Mouse (Mus musculus) limb, embryonic 13.5 days (tissue): ENCODE results near the gene Cysrt1. TPM values are rescaled to one million over a fixed set of nuclear protein-coding genes. Genes with fewer than 3 reads are reported as not detected.

Experiments
- ATAC-seq: fragments of 200-750 bp; cut with Nextera tagmentation; 2 replicates; pipeline ENCODE4 v1.8.0; 2017; ENCODE audit warnings: low read depth, moderate number of reproducible peaks, moderate TSS enrichment; ENCODE audit not compliant: low FRiP score
- H3K27ac ChIP-seq: fragments of 300-500 bp; sonication (generic); 2 replicates; pipeline ENCODE4 v1.5.1; 2015; ENCODE audit warnings: inconsistent platforms, mild to moderate bottlenecking, moderate library complexity
- H3K27me3 ChIP-seq: fragments of 300-500 bp; sonication (generic); 2 replicates; pipeline ENCODE4 v1.6.1; 2015; ENCODE audit warnings: mild to moderate bottlenecking, inconsistent platforms
- H3K36me3 ChIP-seq: fragments of 300-500 bp; sonication (generic); 2 replicates; pipeline ENCODE4 v1.6.1; 2015; ENCODE audit warnings: inconsistent platforms, mild to moderate bottlenecking, moderate library complexity
- H3K4me1 ChIP-seq: fragments of 300-500 bp; sonication (generic); 2 replicates; pipeline ENCODE4 v1.6.1; 2015; ENCODE audit warnings: inconsistent platforms
- H3K4me2 ChIP-seq: fragments of 300-500 bp; sonication (generic); replicated peaks from 2 replicates; pipeline ENCODE4 v1.6.1; 2015; ENCODE audit warnings: inconsistent platforms, mild to moderate bottlenecking, moderate library complexity
- H3K4me3 ChIP-seq: fragments of 300-500 bp; sonication (generic); 2 replicates; pipeline ENCODE4 v1.5.1; 2015; ENCODE audit warnings: moderate library complexity, mild to moderate bottlenecking, inconsistent platforms
- H3K9ac ChIP-seq: fragments of 300-500 bp; sonication (generic); 2 replicates; pipeline ENCODE4 v1.6.1; 2015; ENCODE audit warnings: mild to moderate bottlenecking, inconsistent platforms
- H3K9me3 ChIP-seq: fragments of 300-500 bp; sonication (generic); 2 replicates; pipeline ENCODE4 v1.6.1; 2016; ENCODE audit warnings: inconsistent platforms
- WGBS: fragments of 180-500 bp; shearing (Covaris S2); methylation state at CpG from one replicate; pipeline ENCODE4 v1.1.7; 2015; 5-methylcytosine and 5-hydroxymethylcytosine counted together
- polyA plus RNA-seq: library from polyadenylated mRNA; unstranded; fragments of >200 nt; fragmentation: Nextera tagmentation; extraction: Ambion mirVana; gene quantifications from 2 replicates; pipeline ENCODE4 v1.2.1, GENCODE M21; 2015

The Cysrt1 gene
- polyA plus RNA-seq, 1 experiment from 2014 or later, result not detected

DNA sequence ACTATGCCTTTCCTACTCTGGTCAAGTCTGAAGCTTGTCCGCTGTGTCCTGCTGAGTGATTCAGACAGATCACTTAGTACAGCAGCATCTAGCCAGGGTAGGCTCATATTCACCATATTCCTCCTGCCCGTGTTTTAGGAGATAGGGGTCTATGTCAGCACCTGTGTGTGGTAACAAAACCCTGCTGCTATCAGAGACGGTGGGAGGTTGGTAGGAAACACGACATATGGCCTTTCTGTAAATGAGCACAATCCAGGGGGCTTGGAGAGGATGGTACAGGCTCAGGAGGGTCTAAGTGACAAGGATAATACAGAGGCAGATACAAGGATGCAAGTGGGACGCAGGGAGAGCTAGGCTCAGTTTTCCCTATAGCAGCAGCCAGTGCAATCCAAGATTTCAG lies 12.7 kb downstream of the Cysrt1 start:
- Histone ChIP-seq H3K4me3 (no peak overlapping the region), H3K4me1 (peaks cover 10% of the 10 kb centered on the region), H3K4me2 (no peak overlapping the region), H3K27ac (no peak overlapping the region), H3K36me3 (no peaks in the 10 kb centered on the region), H3K9ac (no peak overlapping the region), H3K9me3 (no peaks in the 10 kb centered on the region), H3K27me3 (peaks cover 33% of the 10 kb centered on the region; the same call in 1 of the 2 replicates)
- no peak for ATAC-seq
- 81% methylated on average over 5 of the region's 5 CpGs for WGBS

GRCm38 (mm10) chr2:25228995-25229530 lies 13.2 kb downstream of the Cysrt1 start:
- no peak for ATAC-seq
- Histone ChIP-seq H3K36me3 (no peaks in the 10 kb centered on the region), H3K27me3 (peaks cover 30% of the 10 kb centered on the region; the same call in 1 of the 2 replicates), H3K4me1 (peaks cover 10% of the 10 kb centered on the region), H3K4me2 (peak overlapping the region; percentile 40), H3K4me3 (no peak overlapping the region), H3K9me3 (no peaks in the 10 kb centered on the region), H3K27ac (no peak overlapping the region), H3K9ac (peak overlapping the region; percentile 31; the same call in 1 of the 2 replicates)
- 67% methylated on average over 6 of the region's 6 CpGs for WGBS

- ATAC-seq, result no peak
- 2% methylated on average over 7 of the region's 7 CpGs for WGBS
- Histone ChIP-seq H3K4me3 (no peak overlapping the region), H3K4me2 (peak overlapping the region; percentile 40), H3K9ac (no peak overlapping the region), H3K27ac (no peak overlapping the region), H3K36me3 (no peaks in the 10 kb centered on the region), H3K9me3 (no peaks in the 10 kb centered on the region), H3K27me3 (peaks cover 26% of the 10 kb centered on the region; the same call in 1 of the 2 replicates), H3K4me1 (peaks cover 14% of the 10 kb centered on the region)
These were observed 13.8 kb downstream of the Cysrt1 start for GRCm38 (mm10) chr2:25228431-25228889.

- H3K27ac ChIP-seq, result no peak overlapping the region
- no peak overlapping the region for H3K9ac ChIP-seq
- 84% methylated on average over 4 of the region's 4 CpGs for WGBS
- H3K4me1 ChIP-seq, result peaks cover 18% of the 10 kb centered on the region
- H3K36me3 ChIP-seq, result peaks cover 3% of the 10 kb centered on the region; the same call in 1 of the 2 replicates
- H3K27me3 ChIP-seq, result peaks cover 16% of the 10 kb centered on the region; the same call in 1 of the 2 replicates
- ATAC-seq, result no peak
- H3K4me2 ChIP-seq, result no peak overlapping the region
- no peak overlapping the region for H3K4me3 ChIP-seq
- no peaks in the 10 kb centered on the region for H3K9me3 ChIP-seq
These were observed 14.8 kb downstream of the Cysrt1 start for GRCm38 (mm10) chr2:25227406-25227805.

- WGBS, result 74% methylated on average over 5 of the region's 5 CpGs
- Histone ChIP-seq H3K36me3 (peaks cover 8% of the 10 kb centered on the region), H3K27ac (no peak overlapping the region), H3K4me3 (no peak overlapping the region), H3K27me3 (peaks cover 12% of the 10 kb centered on the region; the same call in 1 of the 2 replicates), H3K4me2 (no peak overlapping the region), H3K9ac (no peak overlapping the region), H3K9me3 (no peaks in the 10 kb centered on the region), H3K4me1 (peaks cover 18% of the 10 kb centered on the region)
- no peak for ATAC-seq
These were observed 15.4 kb downstream of the Cysrt1 start for GRCm38 (mm10) chr2:25226864-25227263.

DNA sequence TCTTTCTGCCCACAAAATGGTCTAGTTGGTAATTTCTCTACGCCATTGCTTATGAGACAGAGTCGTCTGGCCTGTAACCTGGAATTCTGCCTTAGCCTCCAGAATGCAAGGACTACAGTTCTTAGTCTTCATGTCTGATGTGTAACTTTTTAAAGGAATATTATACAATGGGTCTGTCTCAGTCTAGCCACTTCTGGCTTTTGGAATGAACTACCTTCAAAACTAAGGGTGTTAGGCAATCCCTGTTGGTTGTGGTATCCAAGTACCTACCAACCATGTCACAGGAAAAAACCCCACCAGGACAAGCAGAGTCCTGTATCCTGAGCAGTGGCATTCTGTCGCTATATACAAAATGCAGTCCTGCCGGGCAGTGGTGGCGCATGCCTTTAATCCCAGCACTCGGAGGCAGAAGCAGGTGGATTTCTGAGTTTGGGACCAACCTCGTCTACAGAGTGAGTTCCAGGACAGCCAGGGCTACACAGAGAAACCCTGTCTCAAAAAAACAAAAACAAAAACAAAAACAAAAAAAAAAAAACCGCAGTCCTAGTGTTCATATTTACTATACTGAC lies 16.4 kb downstream of the Cysrt1 start:
- Histone ChIP-seq H3K9ac (peak overlapping the region; percentile 68; the same call in 1 of the 2 replicates), H3K27me3 (peaks cover 3% of the 10 kb centered on the region; the same call in 1 of the 2 replicates), H3K27ac (peak overlapping the region; percentile 97), H3K9me3 (no peaks in the 10 kb centered on the region), H3K4me3 (peak overlapping the region; percentile 49), H3K4me2 (peak overlapping the region; percentile 64), H3K4me1 (peaks cover 18% of the 10 kb centered on the region), H3K36me3 (peaks cover 13% of the 10 kb centered on the region)
- ATAC-seq, result no peak
- 73% methylated on average over 8 of the region's 8 CpGs for WGBS

- peak overlapping the region; percentile 97 for H3K27ac ChIP-seq
- peaks cover 13% of the 10 kb centered on the region for H3K36me3 ChIP-seq
- H3K4me3 ChIP-seq, result peak overlapping the region; percentile 91
- WGBS, result 3% methylated on average over 41 of the region's 41 CpGs
- peak overlapping the region; percentile 68 for H3K9ac ChIP-seq
- peaks cover 18% of the 10 kb centered on the region for H3K4me1 ChIP-seq
- H3K9me3 ChIP-seq, result no peaks in the 10 kb centered on the region
- no peaks in the 10 kb centered on the region for H3K27me3 ChIP-seq
- peak; percentile 98 for ATAC-seq
- peak overlapping the region; percentile 64 for H3K4me2 ChIP-seq
These were observed 17.2 kb downstream of the Cysrt1 start for GRCm38 (mm10) chr2:25224766-25225752.

DNA sequence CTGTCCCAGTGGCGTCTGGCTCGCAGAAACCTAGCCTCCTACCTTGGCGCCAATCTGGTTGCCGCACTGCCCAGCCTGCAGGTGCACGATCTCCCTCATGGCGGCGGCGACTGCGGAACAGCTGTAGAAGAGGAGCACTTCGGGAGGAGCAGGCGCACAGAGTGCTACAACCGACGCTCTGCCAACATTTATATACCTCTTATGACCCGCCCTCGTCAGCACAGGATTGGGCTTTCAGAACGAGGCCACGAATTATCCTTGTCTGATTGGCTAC lies 17.8 kb downstream of the Cysrt1 start, which contains the start of gene Tubb4b:
Gene Tubb4b, minus strand, starts transcription at position 211 of the 274 bp plus-strand sequence.
- WGBS, result 0% methylated on average over 17 of the region's 17 CpGs
- Histone ChIP-seq H3K9ac (peak within 1 kb of the TSS; percentile 89), H3K4me2 (peak within 1 kb of the TSS; percentile 96), H3K27me3 (no peaks in the 10 kb centered on the region), H3K4me3 (peak within 1 kb of the TSS; percentile 91), H3K4me1 (peaks cover 18% of the 10 kb centered on the region), H3K9me3 (no peaks in the 10 kb centered on the region), H3K27ac (peak within 1 kb of the TSS; percentile 97), H3K36me3 (peaks cover 13% of the 10 kb centered on the region)
- ATAC-seq, result no peak

DNA sequence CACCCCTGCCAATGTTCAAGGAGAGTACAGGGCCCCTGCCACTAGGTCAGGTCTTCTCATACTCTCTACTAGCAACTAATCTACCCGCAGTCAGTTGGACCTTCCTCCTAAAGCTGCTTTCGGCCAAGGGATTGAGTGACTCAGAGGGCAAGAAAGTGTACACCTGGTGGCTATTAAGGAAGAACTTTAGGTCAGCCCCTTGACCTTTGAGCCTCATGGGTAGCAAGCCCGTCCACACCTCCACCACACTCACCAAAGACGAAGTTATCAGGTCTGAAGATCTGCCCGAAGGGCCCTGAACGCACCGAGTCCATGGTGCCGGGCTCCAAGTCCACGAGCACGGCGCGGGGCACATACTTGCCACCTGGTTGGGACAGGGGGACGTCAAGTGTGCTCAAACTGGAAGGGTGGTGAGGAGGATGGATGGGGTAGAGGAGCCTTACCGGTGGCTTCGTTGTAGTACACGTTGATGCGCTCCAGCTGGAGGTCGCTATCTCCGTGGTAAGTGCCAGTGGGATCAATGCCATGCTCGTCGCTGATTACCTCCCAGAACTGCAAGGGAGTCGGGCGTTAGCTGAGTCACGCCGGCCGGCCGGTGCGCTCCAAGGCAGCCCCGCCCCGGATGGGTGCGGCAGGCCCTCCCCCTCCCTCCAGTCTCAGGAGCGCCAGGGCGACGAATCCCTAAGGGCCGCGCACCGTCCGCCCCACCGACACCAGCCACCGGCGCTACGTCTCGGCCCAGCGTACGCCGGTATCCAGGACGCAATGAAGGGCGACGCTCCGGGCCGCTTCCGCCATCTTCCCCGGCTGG lies 18.4 kb downstream of the Cysrt1 start:
- peak overlapping the region; percentile 89 for H3K9ac ChIP-seq
- H3K9me3 ChIP-seq, result no peaks in the 10 kb centered on the region
- WGBS, result 2% methylated on average over 49 of the region's 53 CpGs
- H3K27me3 ChIP-seq, result peaks cover under 1% of the 10 kb centered on the region; the same call in 1 of the 2 replicates
- peak overlapping the region; percentile 91 for H3K4me3 ChIP-seq
- H3K27ac ChIP-seq, result peak overlapping the region; percentile 90
- peaks cover 16% of the 10 kb centered on the region for H3K4me1 ChIP-seq
- peak; percentile 6 for ATAC-seq
- peak overlapping the region; percentile 96 for H3K4me2 ChIP-seq
- H3K36me3 ChIP-seq, result peaks cover 13% of the 10 kb centered on the region

DNA sequence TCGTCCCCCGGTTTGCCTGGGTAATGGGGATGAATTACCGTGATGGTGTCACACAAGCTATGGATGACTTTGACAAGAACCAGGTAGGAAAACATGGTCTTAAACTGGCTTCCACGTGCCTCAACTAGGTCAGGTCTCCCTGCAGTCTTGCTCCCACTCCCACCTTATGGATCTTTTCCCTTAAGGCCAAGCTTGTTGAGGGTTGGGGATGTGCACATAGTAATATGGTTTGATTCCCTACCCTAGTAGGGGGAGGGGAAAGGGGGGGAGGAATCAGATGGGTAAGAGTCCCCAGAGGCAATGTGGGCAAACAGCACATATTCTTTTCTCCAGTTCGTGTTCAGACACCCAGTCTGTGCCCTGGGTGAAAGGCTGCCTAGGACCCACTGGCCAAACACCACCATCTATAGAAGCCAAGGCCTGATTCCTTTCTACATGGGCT lies 20.9 kb downstream of the Cysrt1 start:
- Histone ChIP-seq H3K4me3 (no peak overlapping the region), H3K9ac (no peak overlapping the region), H3K4me1 (peaks cover 14% of the 10 kb centered on the region), H3K36me3 (peaks cover 13% of the 10 kb centered on the region), H3K27me3 (peaks cover 3% of the 10 kb centered on the region; the same call in 1 of the 2 replicates), H3K4me2 (no peak overlapping the region), H3K27ac (no peak overlapping the region), H3K9me3 (no peaks in the 10 kb centered on the region)
- ATAC-seq, result no peak
- 70% methylated on average over 5 of the region's 5 CpGs for WGBS

GRCm38 (mm10) chr2:25218445-25218844 lies 23.8 kb downstream of the Cysrt1 start, which contains the start of gene Fam166a:
TSS of gene Fam166a (plus strand) at chr2:25218745.
- H3K9ac ChIP-seq, result no peak within 1 kb of the TSS
- H3K4me2 ChIP-seq, result no peak within 1 kb of the TSS
- H3K27me3 ChIP-seq, result peaks cover 3% of the 10 kb centered on the region; the same call in 1 of the 2 replicates
- no peak for ATAC-seq
- peaks cover 4% of the 10 kb centered on the region for H3K4me1 ChIP-seq
- H3K27ac ChIP-seq, result no peak within 1 kb of the TSS
- peaks cover 13% of the 10 kb centered on the region for H3K36me3 ChIP-seq
- H3K9me3 ChIP-seq, result no peaks in the 10 kb centered on the region
- H3K4me3 ChIP-seq, result no peak within 1 kb of the TSS
